Mouse (Mus musculus) limb, embryonic 10.5 days (tissue): ENCODE measurements at regions not wholly inside any gene's neighbourhood (a gene's known extent, or its start where the extent isn't known, plus 50 kb on each side); places are given as distances from the start of the nearest gene placed in this dataset.

Source experiments
- DNase-seq: peaks from one replicate; pipeline ENCODE4 v3.0.0-alpha.2; 2017; ENCODE audit warnings: low spot score
- H3K27ac ChIP-seq: fragments of 300-500 bp; sonication (generic); 2 replicates; pipeline ENCODE4 v1.5.1; 2016; ENCODE audit warnings: mild to moderate bottlenecking
- H3K27me3 ChIP-seq: fragments of 300-500 bp; sonication (generic); 2 replicates; pipeline ENCODE4 v1.6.1; 2016; ENCODE audit warnings: low read depth, mild to moderate bottlenecking; ENCODE audit not compliant: poor library complexity, severe bottlenecking
- H3K36me3 ChIP-seq: fragments of 300-500 bp; sonication (generic); 2 replicates; pipeline ENCODE4 v1.6.1; 2016; ENCODE audit warnings: mild to moderate bottlenecking, moderate library complexity
- H3K4me1 ChIP-seq: fragments of 300-500 bp; sonication (generic); 2 replicates; pipeline ENCODE4 v1.6.1; 2016
- H3K4me3 ChIP-seq: fragments of 300-500 bp; sonication (generic); 2 replicates; pipeline ENCODE4 v1.5.1; 2016; ENCODE audit warnings: mild to moderate bottlenecking, moderate library complexity
- H3K9me3 ChIP-seq: fragments of 300-500 bp; sonication (generic); replicated peaks from 2 replicates; pipeline ENCODE4 v1.6.1; 2016; ENCODE audit warnings: mild to moderate bottlenecking
- whole genome bisulfite sequencing: fragments of 180-500 bp; shearing (Covaris S2); methylation state at CpG from one replicate; pipeline ENCODE4 v1.1.7; 2016; 5-methylcytosine and 5-hydroxymethylcytosine counted together

DNA sequence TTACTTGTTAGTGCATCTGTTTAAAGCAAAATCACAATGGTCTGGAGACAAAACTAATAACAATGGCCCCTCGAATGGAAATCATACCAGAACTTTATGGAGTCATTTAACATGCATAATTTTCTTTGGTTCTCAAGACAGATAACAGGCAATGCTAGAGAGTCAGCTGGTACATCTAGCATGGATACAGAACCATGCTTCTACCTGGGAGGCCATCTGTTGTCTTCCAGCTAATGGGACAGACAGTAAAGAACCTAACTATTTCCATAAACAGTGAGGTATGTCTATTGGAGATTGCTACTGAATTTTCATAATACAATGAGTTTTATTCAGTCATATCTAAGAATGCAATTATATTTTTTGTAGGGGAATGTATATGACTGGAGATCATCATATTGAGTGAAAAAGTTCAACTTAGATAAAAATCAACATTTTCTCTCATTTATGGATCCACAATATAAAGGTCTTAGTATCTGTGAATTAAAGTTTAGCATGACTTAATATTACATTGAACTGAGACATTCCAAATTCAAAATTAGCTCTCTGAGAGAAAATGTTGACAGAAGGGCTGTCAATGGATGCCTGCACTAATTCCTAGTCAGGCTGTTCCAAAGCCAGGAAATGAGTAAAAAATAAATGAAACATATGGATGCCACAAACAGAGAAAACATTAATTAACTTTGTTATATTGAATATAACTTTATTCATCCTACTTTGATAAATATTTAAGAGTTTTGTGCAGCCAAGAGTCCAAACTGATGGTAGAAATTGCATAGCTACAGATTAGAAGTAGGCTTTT, 500.3 kb upstream of the Syt1 start:
- Histone ChIP-seq H3K27ac (no peak overlapping the region), H3K4me3 (no peak overlapping the region), H3K27me3 (no peaks in the 10 kb centered on the region), H3K4me1 (no peaks in the 10 kb centered on the region), H3K36me3 (no peaks in the 10 kb centered on the region), H3K9me3 (no peaks in the 10 kb centered on the region)
- DNase-seq = no peak
- WGBS = 76% methylated on average over 1 of the region's 1 CpGs

DNA sequence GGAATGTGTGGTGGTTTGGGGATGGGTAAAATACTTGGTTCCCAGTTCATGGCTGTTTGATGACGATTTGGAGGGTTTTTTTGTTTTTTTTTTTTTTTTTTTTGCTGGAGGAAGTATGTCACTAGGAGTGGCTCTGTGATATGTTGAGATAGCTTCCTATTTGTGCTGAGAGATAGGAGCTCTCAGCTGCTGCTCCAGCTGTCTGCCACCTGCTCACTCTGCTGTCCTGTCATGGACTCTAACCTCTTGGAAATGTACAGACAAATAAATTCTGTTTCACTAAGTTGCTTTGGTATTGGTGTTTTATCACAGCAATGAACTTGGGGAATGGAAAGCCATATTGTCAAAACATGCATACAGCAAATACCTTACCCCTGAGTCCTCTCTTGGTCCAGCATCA, 497.8 kb upstream of the Syt1 start:
- no peak overlapping the region for H3K27ac ChIP-seq
- H3K36me3 ChIP-seq = no peaks in the 10 kb centered on the region
- DNase-seq = no peak
- no peak overlapping the region for H3K4me3 ChIP-seq
- no peaks in the 10 kb centered on the region for H3K4me1 ChIP-seq
- H3K27me3 ChIP-seq = no peaks in the 10 kb centered on the region
- no peaks in the 10 kb centered on the region for H3K9me3 ChIP-seq
- WGBS = 80% methylated on average over 1 of the region's 1 CpGs

DNA sequence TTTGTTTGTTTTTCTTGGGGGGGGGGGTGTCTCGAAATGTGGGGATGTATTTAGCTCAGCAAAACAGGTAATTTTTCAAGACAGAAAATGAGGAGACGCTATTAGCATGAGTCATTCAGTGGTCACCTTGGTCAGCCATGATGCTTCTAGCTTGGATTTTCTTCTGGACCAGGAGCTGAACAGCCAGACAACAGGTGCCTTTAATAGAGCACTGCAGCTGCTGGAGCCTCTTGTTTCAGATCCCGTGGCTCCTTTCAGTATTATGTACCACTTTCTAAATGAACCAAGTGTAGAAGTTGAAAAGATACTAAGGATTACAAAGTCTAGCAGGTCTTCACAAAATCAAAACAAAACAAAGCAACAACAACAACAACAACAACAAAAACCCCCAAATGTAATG, 496.4 kb upstream of the Syt1 start:
- Histone ChIP-seq H3K27me3 (no peaks in the 10 kb centered on the region), H3K36me3 (no peaks in the 10 kb centered on the region), H3K4me1 (no peaks in the 10 kb centered on the region), H3K27ac (no peak overlapping the region), H3K9me3 (no peaks in the 10 kb centered on the region), H3K4me3 (no peak overlapping the region)
- DNase-seq = no peak
- 86% methylated on average over 3 of the region's 3 CpGs for WGBS

DNA sequence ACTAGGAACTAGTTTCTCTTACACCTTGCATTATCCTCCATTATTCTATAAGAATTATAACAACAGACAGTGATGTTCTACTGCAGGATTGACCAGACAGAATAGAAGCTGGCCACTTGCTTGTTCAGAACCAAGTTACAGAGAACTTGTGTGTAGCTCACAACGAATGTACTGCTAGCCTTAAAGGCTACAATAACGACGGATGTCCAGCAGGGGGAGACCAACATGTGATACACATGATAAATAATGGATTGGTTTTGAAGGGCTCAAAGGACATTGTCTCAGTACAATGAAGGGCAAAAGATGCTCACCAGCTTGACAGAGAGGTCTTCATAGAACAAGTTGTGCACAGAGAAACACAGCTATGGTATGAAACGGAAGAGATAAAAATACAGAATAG, 493.9 kb upstream of the Syt1 start:
- WGBS = 59% methylated on average over 4 of the region's 4 CpGs
- DNase-seq = no peak

DNA sequence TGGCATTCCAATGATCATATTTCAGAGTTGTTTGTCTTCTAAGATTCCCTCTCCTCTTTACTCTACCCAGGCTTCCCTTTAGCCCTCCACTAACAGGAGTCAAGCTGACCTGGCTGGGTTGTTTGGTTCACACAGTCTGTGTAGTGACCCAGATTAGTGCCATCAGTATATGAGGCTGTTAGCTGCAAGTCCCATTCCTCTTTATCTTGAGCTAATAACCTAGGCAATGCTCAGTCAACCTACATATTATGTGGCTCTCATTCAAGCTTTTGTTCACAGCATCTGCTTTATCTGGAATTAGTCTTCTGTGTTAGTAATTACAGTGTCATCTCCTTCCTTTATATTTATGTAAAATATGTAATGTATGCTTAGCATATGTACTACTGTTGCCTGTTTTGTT, 490.1 kb upstream of the Syt1 start:
- no peak for DNase-seq
- H3K4me3 ChIP-seq = no peak overlapping the region
- H3K4me1 ChIP-seq = no peaks in the 10 kb centered on the region
- no peaks in the 10 kb centered on the region for H3K9me3 ChIP-seq
- H3K27ac ChIP-seq = no peak overlapping the region
- no peaks in the 10 kb centered on the region for H3K27me3 ChIP-seq
- no peaks in the 10 kb centered on the region for H3K36me3 ChIP-seq

More for the DNA sequence above, 493.9 kb upstream of the Syt1 start:
- H3K27ac ChIP-seq = no peak overlapping the region
- no peak overlapping the region for H3K4me3 ChIP-seq
- H3K36me3 ChIP-seq = no peaks in the 10 kb centered on the region
- H3K4me1 ChIP-seq = no peaks in the 10 kb centered on the region
- H3K9me3 ChIP-seq = no peaks in the 10 kb centered on the region
- H3K27me3 ChIP-seq = no peaks in the 10 kb centered on the region

DNA sequence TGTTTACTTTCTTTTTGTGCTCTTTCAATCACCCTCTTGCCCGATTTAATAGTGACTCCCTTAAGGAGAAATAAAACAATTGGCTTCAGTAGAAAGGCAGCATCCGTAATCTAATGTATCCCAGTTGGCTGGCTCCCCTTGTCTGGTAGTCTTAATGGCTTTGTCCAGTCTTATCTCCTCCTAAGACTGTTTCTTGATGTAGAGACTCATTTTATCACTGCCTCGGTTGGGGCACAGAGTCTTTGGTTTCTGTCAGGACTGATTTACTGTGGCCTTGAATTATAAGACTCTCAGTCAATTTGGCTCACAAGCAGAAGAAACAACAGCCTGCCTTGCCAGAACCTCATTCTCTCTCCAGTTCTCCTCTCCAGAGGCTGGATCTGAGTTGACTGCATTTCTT, 487.5 kb upstream of the Syt1 start:
- Histone ChIP-seq H3K27ac (no peak overlapping the region), H3K9me3 (no peaks in the 10 kb centered on the region), H3K27me3 (no peaks in the 10 kb centered on the region), H3K4me3 (no peak overlapping the region), H3K36me3 (no peaks in the 10 kb centered on the region), H3K4me1 (no peaks in the 10 kb centered on the region)
- DNase-seq = no peak
- 79% methylated on average over 3 of the region's 3 CpGs for WGBS

DNA sequence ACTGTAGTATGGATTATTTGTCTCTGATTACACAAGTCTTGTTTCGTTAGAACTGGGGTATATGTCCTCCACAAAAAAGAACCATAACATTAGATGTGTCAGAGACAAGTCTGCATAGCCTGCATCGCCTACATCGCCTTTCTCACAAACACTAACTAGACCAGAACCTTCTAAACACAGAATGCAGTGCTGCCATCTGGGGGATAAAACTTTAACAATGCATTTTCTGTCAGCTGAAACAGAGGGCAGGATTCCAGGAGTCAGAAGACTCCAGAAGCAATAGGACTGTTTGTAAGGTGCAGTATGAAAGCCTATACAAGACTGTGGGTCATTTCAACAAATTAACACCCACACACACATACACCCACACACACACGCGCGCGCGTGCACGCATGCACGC, 485.4 kb upstream of the Syt1 start:
- Histone ChIP-seq H3K9me3 (no peaks in the 10 kb centered on the region), H3K4me1 (no peaks in the 10 kb centered on the region), H3K4me3 (no peak overlapping the region), H3K36me3 (no peaks in the 10 kb centered on the region), H3K27me3 (no peaks in the 10 kb centered on the region), H3K27ac (no peak overlapping the region)
- 88% methylated on average over 10 of the region's 10 CpGs for WGBS
- DNase-seq = no peak

DNA sequence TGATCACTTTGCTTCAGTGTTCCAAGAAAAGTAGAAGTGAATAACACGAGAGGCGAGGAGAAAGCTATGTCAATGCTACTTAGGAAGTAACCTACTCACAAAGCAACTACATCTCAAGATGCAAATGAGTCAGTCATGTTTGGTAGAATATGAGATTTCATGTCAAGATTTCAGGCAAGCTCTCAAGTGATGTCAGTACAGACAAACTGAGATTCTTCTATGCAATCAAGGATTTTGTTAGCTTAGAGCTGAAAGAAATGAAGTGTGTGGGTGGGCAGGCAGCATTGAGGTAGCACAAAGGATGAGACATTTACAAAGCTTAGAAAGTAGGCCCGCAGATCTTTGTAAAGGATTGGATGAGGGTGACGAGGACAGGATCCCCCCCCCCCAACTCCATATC, 480.0 kb upstream of the Syt1 start:
- DNase-seq = no peak
- Histone ChIP-seq H3K36me3 (no peaks in the 10 kb centered on the region), H3K9me3 (no peaks in the 10 kb centered on the region), H3K4me3 (no peak overlapping the region), H3K4me1 (no peaks in the 10 kb centered on the region), H3K27ac (no peak overlapping the region), H3K27me3 (no peaks in the 10 kb centered on the region)
- 91% methylated on average over 4 of the region's 4 CpGs for WGBS

DNA sequence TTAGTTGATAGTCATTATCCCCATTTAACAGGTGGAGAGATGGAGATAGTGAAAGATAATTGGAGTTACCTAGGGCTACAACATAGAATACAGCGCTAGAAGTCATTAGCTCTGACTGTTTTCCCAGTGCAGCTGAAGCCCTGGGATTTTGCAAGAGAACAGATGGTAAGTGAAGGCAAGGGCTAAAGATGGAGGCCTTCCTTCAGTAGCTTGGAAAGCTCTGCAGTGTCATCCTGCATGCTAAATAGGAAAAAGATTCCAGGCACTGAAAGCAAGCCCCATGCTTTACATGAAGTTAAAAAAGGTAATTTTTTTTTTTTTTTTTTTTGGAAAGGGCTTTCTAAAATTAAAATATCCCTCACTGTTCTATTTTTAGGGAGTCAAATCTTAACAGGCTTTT, 477.2 kb upstream of the Syt1 start:
- H3K27me3 ChIP-seq = no peaks in the 10 kb centered on the region
- 92% methylated on average over 1 of the region's 1 CpGs for WGBS

DNA sequence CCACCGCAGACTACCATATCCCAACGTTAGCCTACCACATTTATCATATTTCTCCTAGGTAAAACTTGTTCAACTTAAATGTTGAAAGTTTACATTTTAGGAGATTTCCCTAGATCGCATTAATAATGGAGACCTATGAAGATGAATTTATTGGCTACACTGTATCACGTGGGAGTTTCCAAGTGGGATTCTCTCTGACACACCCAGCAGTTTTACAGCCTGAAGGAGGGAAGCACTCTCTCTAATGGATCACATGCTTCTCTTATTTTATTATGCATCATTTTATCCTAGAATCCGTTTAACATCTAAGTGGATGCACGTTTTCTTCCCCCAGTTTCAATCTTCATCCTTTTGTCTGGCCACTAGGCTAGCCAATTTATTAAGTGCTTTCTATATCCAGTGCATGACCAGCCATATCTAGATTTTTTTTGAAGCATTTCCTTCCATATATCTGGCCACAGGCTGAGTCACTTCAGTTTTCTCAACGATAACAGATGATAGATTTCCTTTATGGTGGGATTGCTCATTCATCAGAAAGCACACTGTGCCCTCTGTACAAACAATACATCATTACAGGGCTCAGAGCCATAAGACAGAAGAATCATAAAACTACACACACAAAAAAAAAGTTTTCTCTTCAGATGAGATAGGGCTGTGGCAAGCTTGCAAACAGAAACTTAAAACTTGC, 476.3 kb upstream of the Syt1 start:
- Histone ChIP-seq H3K27me3 (no peaks in the 10 kb centered on the region), H3K4me3 (no peak overlapping the region), H3K27ac (no peak overlapping the region), H3K4me1 (no peaks in the 10 kb centered on the region), H3K36me3 (no peaks in the 10 kb centered on the region), H3K9me3 (no peaks in the 10 kb centered on the region)
- WGBS = 88% methylated on average over 7 of the region's 7 CpGs
- DNase-seq = no peak

More for the DNA sequence above, 477.2 kb upstream of the Syt1 start:
- Histone ChIP-seq H3K9me3 (no peaks in the 10 kb centered on the region), H3K4me3 (no peak overlapping the region), H3K27ac (no peak overlapping the region), H3K36me3 (no peaks in the 10 kb centered on the region), H3K4me1 (no peaks in the 10 kb centered on the region)
- DNase-seq = no peak

DNA sequence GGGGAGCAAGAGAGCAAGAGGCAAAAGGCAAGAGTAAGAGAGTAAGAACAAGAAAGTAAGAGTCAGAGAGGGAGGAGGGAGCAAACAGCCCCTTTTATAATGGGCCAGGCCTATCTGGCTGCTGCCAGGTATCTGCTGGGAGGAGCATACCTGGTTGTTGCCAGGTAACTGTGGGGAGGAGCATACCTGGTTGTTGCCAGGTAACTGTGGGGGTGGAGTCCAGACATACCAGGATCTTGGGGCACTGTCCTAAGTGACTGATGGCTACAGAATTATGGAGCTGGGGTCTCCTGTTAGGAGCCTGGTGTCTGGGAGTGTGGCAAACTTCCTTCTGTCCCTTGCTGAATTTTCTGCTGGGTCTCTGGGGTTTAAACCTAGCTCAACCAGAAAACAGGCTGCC, 469.8 kb upstream of the Syt1 start:
- Histone ChIP-seq H3K36me3 (no peaks in the 10 kb centered on the region), H3K4me1 (no peaks in the 10 kb centered on the region), H3K27ac (no peak overlapping the region), H3K27me3 (no peaks in the 10 kb centered on the region), H3K9me3 (no peaks in the 10 kb centered on the region), H3K4me3 (no peak overlapping the region)
- DNase-seq = no peak

DNA sequence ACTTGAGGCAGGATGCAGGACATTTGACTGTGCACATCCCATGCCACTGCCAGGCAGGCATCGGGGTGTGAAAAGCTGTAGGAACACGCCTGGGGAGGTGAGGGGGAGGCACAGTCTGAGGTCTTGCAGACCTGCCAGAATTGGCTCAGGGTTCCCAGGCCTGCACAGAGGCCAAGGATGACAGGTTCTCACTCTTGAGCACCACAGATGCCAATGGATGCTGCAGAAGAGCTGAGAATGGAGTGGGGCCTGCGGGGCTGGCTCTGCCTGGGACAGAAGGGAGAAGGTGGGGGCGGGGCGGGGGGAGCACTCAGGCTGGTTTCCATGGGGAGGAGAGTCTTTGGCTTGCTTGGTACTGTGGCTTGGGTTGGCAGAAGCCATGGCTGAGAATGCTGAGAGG, 469.2 kb upstream of the Syt1 start:
- Histone ChIP-seq H3K27me3 (no peaks in the 10 kb centered on the region), H3K4me3 (no peak overlapping the region), H3K4me1 (no peaks in the 10 kb centered on the region), H3K27ac (no peak overlapping the region), H3K9me3 (no peaks in the 10 kb centered on the region), H3K36me3 (no peaks in the 10 kb centered on the region)
- WGBS = 78% methylated on average over 5 of the region's 5 CpGs
- no peak for DNase-seq

DNA sequence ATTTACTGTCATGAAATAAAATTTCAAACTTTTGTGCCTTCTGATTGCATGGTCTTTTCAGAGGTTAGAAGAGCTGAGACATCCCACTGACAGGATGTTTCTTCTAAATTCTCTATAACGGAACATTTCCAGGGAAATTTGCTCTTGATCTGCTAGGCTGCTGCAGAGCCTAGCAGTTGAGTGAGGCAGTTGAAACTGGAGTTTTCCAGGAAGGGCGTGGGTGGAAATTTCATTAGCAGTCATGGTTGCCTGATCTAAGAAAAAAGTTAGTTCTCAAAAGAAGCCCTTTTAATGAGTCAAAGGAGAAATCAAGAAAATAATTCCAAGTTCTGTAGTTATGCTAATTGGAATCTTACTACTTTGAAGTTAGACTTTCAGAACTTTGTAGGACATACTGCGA, 455.7 kb upstream of the Syt1 start:
- Histone ChIP-seq H3K9me3 (no peaks in the 10 kb centered on the region), H3K4me3 (no peak overlapping the region), H3K4me1 (no peaks in the 10 kb centered on the region), H3K27me3 (no peaks in the 10 kb centered on the region), H3K36me3 (no peaks in the 10 kb centered on the region), H3K27ac (no peak overlapping the region)
- 91% methylated on average over 3 of the region's 3 CpGs for WGBS
- DNase-seq = no peak

DNA sequence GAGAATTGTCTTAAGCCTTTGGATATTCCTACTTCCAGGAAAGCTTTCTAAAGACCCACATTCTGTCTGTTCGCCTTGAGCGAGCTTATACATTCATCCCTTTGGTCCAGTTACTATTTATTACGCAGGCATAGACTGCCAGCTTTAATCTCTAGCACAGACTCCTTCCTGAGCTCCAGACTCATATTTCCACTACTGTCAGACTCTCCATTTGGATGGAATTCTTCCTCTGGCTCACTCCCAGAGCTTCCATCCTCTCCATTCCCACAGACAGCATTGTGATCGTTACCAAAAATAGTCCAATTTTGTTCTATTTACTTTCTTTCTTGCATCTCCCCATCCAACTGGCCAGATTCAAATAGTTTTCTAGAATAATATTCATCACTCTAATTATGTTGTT, 420.3 kb upstream of the Syt1 start:
- H3K27me3 ChIP-seq = no peaks in the 10 kb centered on the region
- H3K4me3 ChIP-seq = no peak overlapping the region
- WGBS = 95% methylated on average over 4 of the region's 4 CpGs

More for the DNA sequence above, 420.3 kb upstream of the Syt1 start:
- no peak overlapping the region for H3K27ac ChIP-seq
- no peak for DNase-seq
- no peaks in the 10 kb centered on the region for H3K9me3 ChIP-seq
- no peaks in the 10 kb centered on the region for H3K4me1 ChIP-seq
- H3K36me3 ChIP-seq = no peaks in the 10 kb centered on the region
